Mouse (Mus musculus): ENCODE measurements around the gene Fbxl14. TPM values are rescaled to one million over a fixed set of nuclear protein-coding genes. Genes with fewer than 3 reads are reported as not detected.
A peak's percentile ranks its signal among the peaks of the same experiment; 100 is the strongest.
"Not testable (repeated sequence)": the region's sequence is repeated elsewhere in the genome, so short reads cannot be mapped to it uniquely, and the experiment has no call there.

Gene Fbxl14
- 1.9 and 2.1 TPM in 2 replicates for polyA plus RNA-seq (2015; fragmentation: Nextera tagmentation; extraction: Ambion mirVana)

DNA sequence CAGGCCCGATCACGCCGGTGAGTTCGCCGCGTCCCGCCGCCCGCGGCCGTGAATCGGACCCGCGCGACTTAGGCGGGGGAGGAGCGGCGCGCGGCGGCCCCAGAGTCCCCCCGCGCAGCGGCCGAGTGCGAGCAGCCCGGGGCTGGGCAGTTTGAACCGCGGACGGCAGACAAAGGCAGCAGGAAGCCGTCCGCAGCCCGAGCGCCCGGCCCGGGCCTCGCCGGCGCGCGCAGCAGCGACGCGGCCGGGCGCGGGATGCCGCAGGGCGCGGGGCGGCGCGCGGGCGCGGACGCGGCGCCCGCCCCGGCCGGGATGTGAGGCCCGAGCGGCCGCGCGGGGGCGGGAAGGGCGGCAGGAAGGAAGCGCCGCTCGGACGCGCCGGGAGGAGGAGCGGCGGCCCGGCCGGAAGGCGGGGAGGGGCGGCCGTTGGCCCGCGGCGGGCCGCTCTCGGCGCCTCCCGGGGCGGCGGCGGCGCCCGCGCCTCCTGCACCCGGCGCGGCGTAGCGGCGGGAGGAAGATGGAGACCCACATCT lies at the start of gene Fbxl14:
Gene Fbxl14, plus strand, starts transcription at position 326 of the 533 bp plus-strand sequence.
- 0% methylated on average over 40 of the region's 101 CpGs for WGBS
- Histone ChIP-seq H3K9ac (ENCODE audit: low read depth, low read length) (peak within 1 kb of the TSS; percentile 92), H3K27ac (ENCODE audit: low read depth, low read length) (peak within 1 kb of the TSS; percentile 100), H3K9me3 (ENCODE audit: control insufficient read depth, low read length) (no peaks in the 10 kb centered on the region), H3K4me3 (ENCODE audit: low read length) (peak within 1 kb of the TSS; percentile 57), H3K36me3 (ENCODE audit: control insufficient read depth, insufficient read depth, low read length) (peaks cover 4% of the 10 kb centered on the region; the same call in 1 of the 2 replicates), H3K4me2 (ENCODE audit: low read length) (peak within 1 kb of the TSS; percentile 96), H3K27me3 (replicated peaks; ENCODE audit: control insufficient read depth, insufficient read depth, low read length) (no peaks in the 10 kb centered on the region), H3K4me1 (ENCODE audit: control insufficient read depth, insufficient read depth, low read depth, low read length) (peaks cover 30% of the 10 kb centered on the region)
- ATAC-seq = peak; percentile 91

- Histone ChIP-seq H3K9me3 (ENCODE audit: control insufficient read depth, low read length) (no peaks in the 10 kb centered on the region), H3K36me3 (ENCODE audit: control insufficient read depth, insufficient read depth, low read length) (no peaks in the 10 kb centered on the region), H3K4me3 (ENCODE audit: low read length) (no peak overlapping the region), H3K9ac (ENCODE audit: low read depth, low read length) (no peak overlapping the region), H3K27me3 (replicated peaks; ENCODE audit: control insufficient read depth, insufficient read depth, low read length) (no peaks in the 10 kb centered on the region), H3K4me2 (ENCODE audit: low read length) (no peak overlapping the region), H3K4me1 (ENCODE audit: control insufficient read depth, insufficient read depth, low read depth, low read length) (no peaks in the 10 kb centered on the region), H3K27ac (ENCODE audit: low read depth, low read length) (no peak overlapping the region)
- WGBS = 34% methylated on average over 2 of the region's 2 CpGs
- ATAC-seq = no peak
Measured at GRCm38 (mm10) chr6:119430508-119430907, 49.0 kb upstream of the Fbxl14 start.

GRCm38 (mm10) chr6:119431751-119432324 lies 47.6 kb upstream of the Fbxl14 start:
- Histone ChIP-seq H3K4me2 (ENCODE audit: low read length) (no peak overlapping the region), H3K9ac (ENCODE audit: low read depth, low read length) (no peak overlapping the region), H3K4me1 (ENCODE audit: control insufficient read depth, insufficient read depth, low read depth, low read length) (no peaks in the 10 kb centered on the region), H3K27me3 (replicated peaks; ENCODE audit: control insufficient read depth, insufficient read depth, low read length) (no peaks in the 10 kb centered on the region), H3K4me3 (ENCODE audit: low read length) (no peak overlapping the region), H3K36me3 (ENCODE audit: control insufficient read depth, insufficient read depth, low read length) (no peaks in the 10 kb centered on the region), H3K9me3 (ENCODE audit: control insufficient read depth, low read length) (no peaks in the 10 kb centered on the region), H3K27ac (ENCODE audit: low read depth, low read length) (no peak overlapping the region)
- 82% methylated on average over 6 of the region's 6 CpGs for WGBS
- no peak for ATAC-seq

- no peaks in the 10 kb centered on the region for H3K9me3 ChIP-seq (ENCODE audit: control insufficient read depth, low read length)
- ATAC-seq = no peak
- no peak overlapping the region for H3K27ac ChIP-seq (ENCODE audit: low read depth, low read length)
- 88% methylated on average over 4 of the region's 4 CpGs for WGBS
- no peak overlapping the region for H3K9ac ChIP-seq (ENCODE audit: low read depth, low read length)
- peaks cover 2% of the 10 kb centered on the region; the same call in 1 of the 2 replicates for H3K4me1 ChIP-seq (ENCODE audit: control insufficient read depth, insufficient read depth, low read depth, low read length)
- H3K4me3 ChIP-seq (ENCODE audit: low read length) = no peak overlapping the region
- H3K4me2 ChIP-seq (ENCODE audit: low read length) = no peak overlapping the region
- H3K36me3 ChIP-seq (ENCODE audit: control insufficient read depth, insufficient read depth, low read length) = no peaks in the 10 kb centered on the region
- no peaks in the 10 kb centered on the region for H3K27me3 ChIP-seq (replicated peaks; ENCODE audit: control insufficient read depth, insufficient read depth, low read length)
Measured at GRCm38 (mm10) chr6:119434394-119434793, 45.1 kb upstream of the Fbxl14 start.

DNA sequence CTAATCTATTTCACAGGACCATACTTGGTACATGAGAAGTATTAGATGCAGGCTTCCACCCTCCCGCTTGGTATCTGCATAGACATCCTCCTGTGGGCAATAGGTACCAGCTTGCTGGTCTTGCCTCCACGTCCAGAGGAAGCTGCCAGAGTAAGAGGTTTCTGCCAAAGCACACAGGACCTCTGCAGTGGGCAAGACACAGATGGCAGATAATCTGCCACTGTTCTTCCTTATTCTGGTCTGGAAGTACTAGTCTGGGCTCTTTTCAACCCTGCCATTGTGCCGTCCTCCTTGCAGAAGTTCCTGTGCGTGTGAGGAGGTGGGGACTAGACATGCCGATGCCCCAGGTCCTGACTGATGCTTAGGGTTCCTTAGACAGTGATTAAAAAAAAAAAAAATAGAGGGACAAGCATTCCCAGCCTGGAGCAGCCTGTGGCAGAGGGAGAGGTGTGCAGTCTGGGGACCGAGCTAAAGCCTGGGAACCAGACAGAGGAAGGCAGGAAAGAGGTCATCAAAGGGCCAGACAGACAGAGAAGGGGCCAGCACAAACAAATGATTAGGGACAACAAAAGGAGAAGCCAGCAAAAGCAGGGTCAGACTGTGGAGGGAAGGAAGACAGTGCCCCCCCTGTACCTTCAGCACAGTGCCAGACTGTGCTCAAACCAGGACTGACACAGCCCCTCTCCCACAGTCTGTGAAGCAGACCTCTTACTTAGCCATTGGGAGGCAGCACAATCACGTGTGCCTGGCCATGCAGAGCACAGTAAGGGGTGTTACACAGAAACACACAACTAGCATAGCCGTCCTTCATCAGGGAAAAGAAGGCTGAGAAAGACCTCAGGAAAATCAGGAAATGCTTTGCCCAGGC lies 41.3 kb upstream of the Fbxl14 start:
- ATAC-seq = peak; percentile 56; the same call in 1 of the 2 replicates
- Histone ChIP-seq H3K27ac (ENCODE audit: low read depth, low read length) (no peak overlapping the region), H3K9me3 (ENCODE audit: control insufficient read depth, low read length) (no peaks in the 10 kb centered on the region), H3K27me3 (replicated peaks; ENCODE audit: control insufficient read depth, insufficient read depth, low read length) (no peaks in the 10 kb centered on the region), H3K9ac (ENCODE audit: low read depth, low read length) (no peak overlapping the region), H3K36me3 (ENCODE audit: control insufficient read depth, insufficient read depth, low read length) (no peaks in the 10 kb centered on the region), H3K4me1 (ENCODE audit: control insufficient read depth, insufficient read depth, low read depth, low read length) (peaks cover 2% of the 10 kb centered on the region; the same call in 1 of the 2 replicates), H3K4me3 (ENCODE audit: low read length) (no peak overlapping the region), H3K4me2 (ENCODE audit: low read length) (no peak overlapping the region)
- WGBS = 38% methylated on average over 8 of the region's 8 CpGs

GRCm38 (mm10) chr6:119442729-119443128 lies 36.7 kb upstream of the Fbxl14 start:
- H3K9ac ChIP-seq (ENCODE audit: low read depth, low read length); H3K4me3 ChIP-seq (ENCODE audit: low read length); H3K27me3 ChIP-seq (replicated peaks; ENCODE audit: control insufficient read depth, insufficient read depth, low read length); H3K9me3 ChIP-seq (ENCODE audit: control insufficient read depth, low read length); ATAC-seq; H3K27ac ChIP-seq (ENCODE audit: low read depth, low read length); H3K4me2 ChIP-seq (ENCODE audit: low read length); H3K4me1 ChIP-seq (ENCODE audit: control insufficient read depth, insufficient read depth, low read depth, low read length); H3K36me3 ChIP-seq (ENCODE audit: control insufficient read depth, insufficient read depth, low read length): not testable (repeated sequence)
- 85% methylated on average over 5 of the region's 5 CpGs for WGBS

DNA sequence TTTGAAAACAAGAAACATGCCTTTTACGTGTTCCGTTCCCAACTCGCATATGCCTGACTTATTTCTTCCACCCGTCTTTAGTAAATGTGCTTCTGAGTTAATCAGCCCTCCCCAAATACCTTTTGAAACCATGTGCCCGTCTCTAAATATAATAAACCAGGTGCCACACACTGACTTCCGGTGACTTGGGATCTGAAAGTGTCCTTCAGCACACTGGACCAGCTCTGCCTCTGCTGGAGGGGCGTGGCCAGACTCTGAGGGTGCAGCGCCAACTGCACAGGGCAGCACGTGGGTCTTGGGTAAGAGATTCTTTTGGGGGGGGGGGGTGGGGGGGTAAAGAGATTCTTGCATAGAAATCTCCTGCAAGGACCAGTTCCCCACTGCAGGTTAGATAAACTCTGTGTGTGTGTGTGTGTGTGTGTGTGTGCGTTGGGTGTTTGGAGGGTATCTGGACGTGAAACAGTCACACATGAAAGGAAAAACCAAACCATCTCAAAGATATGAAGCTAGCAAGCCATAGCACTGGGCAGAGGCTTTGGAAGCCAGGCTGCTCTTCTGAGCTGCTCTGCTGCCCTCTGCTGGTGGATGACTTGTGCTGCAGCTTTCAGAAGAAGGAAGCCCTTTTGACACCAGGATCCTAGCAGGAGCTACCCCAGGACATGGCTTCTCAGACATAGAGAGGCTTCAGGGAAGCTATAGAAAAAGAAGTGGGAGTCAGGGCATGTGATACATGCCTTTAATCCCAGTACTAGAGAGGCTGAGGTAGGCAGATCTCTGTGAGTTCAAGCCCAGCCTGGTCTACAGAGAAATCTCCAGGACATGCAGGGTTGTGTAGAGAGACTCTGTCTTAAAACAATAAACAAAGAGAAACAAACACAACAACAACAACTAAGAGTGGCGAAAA lies 35.5 kb upstream of the Fbxl14 start:
- no peaks in the 10 kb centered on the region for H3K9me3 ChIP-seq (ENCODE audit: control insufficient read depth, low read length)
- H3K4me2 ChIP-seq (ENCODE audit: low read length) = peak overlapping the region; percentile 47
- H3K4me3 ChIP-seq (ENCODE audit: low read length) = no peak overlapping the region
- H3K4me1 ChIP-seq (ENCODE audit: control insufficient read depth, insufficient read depth, low read depth, low read length) = peaks cover 11% of the 10 kb centered on the region
- no peaks in the 10 kb centered on the region for H3K27me3 ChIP-seq (replicated peaks; ENCODE audit: control insufficient read depth, insufficient read depth, low read length)
- ATAC-seq = peak; percentile 77
- H3K27ac ChIP-seq (ENCODE audit: low read depth, low read length) = no peak overlapping the region
- no peak overlapping the region for H3K9ac ChIP-seq (ENCODE audit: low read depth, low read length)
- WGBS = 41% methylated on average over 12 of the region's 12 CpGs
- no peaks in the 10 kb centered on the region for H3K36me3 ChIP-seq (ENCODE audit: control insufficient read depth, insufficient read depth, low read length)

- no peaks in the 10 kb centered on the region for H3K27me3 ChIP-seq (replicated peaks; ENCODE audit: control insufficient read depth, insufficient read depth, low read length)
- H3K4me3 ChIP-seq (ENCODE audit: low read length) = no peak overlapping the region
- ATAC-seq = no peak
- peaks cover 14% of the 10 kb centered on the region for H3K4me1 ChIP-seq (ENCODE audit: control insufficient read depth, insufficient read depth, low read depth, low read length)
- no peaks in the 10 kb centered on the region for H3K9me3 ChIP-seq (ENCODE audit: control insufficient read depth, low read length)
- no peak overlapping the region for H3K4me2 ChIP-seq (ENCODE audit: low read length)
- H3K36me3 ChIP-seq (ENCODE audit: control insufficient read depth, insufficient read depth, low read length) = no peaks in the 10 kb centered on the region
- H3K27ac ChIP-seq (ENCODE audit: low read depth, low read length) = no peak overlapping the region
- no peak overlapping the region for H3K9ac ChIP-seq (ENCODE audit: low read depth, low read length)
- 77% methylated on average over 11 of the region's 11 CpGs for WGBS
Measured at GRCm38 (mm10) chr6:119445671-119446607, 33.5 kb upstream of the Fbxl14 start.
